Mouse (Mus musculus) midbrain, embryonic 14.5 days (tissue): ENCODE measurements at regions not wholly inside any gene's neighbourhood (a gene's known extent, or its start where the extent isn't known, plus 50 kb on each side); places are given as distances from the start of the nearest gene placed in this dataset.
A peak's percentile ranks its signal among the peaks of the same experiment; 100 is the strongest.

Experiments used
- ATAC-seq: fragments of 200-750 bp; cut with Nextera tagmentation; 2 replicates; pipeline ENCODE4 v1.8.0; 2017; ENCODE audit warnings: moderate number of reproducible peaks, moderate library complexity; ENCODE audit not compliant: low FRiP score, low TSS enrichment
- DNase-seq: peaks from one replicate; pipeline ENCODE4 v3.0.0-alpha.2; 2015
- H3K27ac ChIP-seq: fragments of 300-500 bp; sonication (generic); replicated peaks from 2 replicates; pipeline ENCODE4 v1.5.1; 2014; ENCODE audit warnings: mild to moderate bottlenecking, low read depth, low read length, moderate library complexity
- H3K27me3 ChIP-seq: fragments of 300-500 bp; sonication (generic); 2 replicates; pipeline ENCODE4 v1.6.1; 2014; ENCODE audit warnings: low read length, control low read depth, mixed read lengths; ENCODE audit not compliant: control insufficient read depth, insufficient read depth
- H3K36me3 ChIP-seq: fragments of 300-500 bp; sonication (generic); 2 replicates; pipeline ENCODE4 v1.6.1; 2014; ENCODE audit warnings: low read length, control low read depth; ENCODE audit not compliant: control insufficient read depth, insufficient read depth
- H3K4me1 ChIP-seq: fragments of 300-500 bp; sonication (generic); 2 replicates; pipeline ENCODE4 v1.6.1; 2014; ENCODE audit warnings: mild to moderate bottlenecking, antibody characterized with exemption, low read length, control low read depth; ENCODE audit not compliant: control insufficient read depth, insufficient read depth
- H3K4me2 ChIP-seq: fragments of 300-500 bp; sonication (generic); 2 replicates; pipeline ENCODE4 v1.6.1; 2014; ENCODE audit warnings: mild to moderate bottlenecking, low read length, moderate library complexity
- H3K4me3 ChIP-seq: fragments of 300-500 bp; sonication (generic); replicated peaks from 2 replicates; pipeline ENCODE4 v1.5.1; 2014; ENCODE audit warnings: low read depth, low read length
- H3K9ac ChIP-seq: fragments of 300-500 bp; sonication (generic); replicated peaks from 2 replicates; pipeline ENCODE4 v1.6.1; 2014; ENCODE audit warnings: mild to moderate bottlenecking, low read length, moderate library complexity
- H3K9me3 ChIP-seq: fragments of 300-500 bp; sonication (generic); 2 replicates; pipeline ENCODE4 v1.6.1; 2016; ENCODE audit warnings: low read length, control low read depth, mixed read lengths; ENCODE audit not compliant: control insufficient read depth
- WGBS: fragments of 180-500 bp; shearing (Covaris S2); extraction: QIAGEN DNeasy Blood & Tissue Kit; methylation state at CpG from one replicate; pipeline ENCODE4 v1.1.7; 2014; 5-methylcytosine and 5-hydroxymethylcytosine counted together

DNA sequence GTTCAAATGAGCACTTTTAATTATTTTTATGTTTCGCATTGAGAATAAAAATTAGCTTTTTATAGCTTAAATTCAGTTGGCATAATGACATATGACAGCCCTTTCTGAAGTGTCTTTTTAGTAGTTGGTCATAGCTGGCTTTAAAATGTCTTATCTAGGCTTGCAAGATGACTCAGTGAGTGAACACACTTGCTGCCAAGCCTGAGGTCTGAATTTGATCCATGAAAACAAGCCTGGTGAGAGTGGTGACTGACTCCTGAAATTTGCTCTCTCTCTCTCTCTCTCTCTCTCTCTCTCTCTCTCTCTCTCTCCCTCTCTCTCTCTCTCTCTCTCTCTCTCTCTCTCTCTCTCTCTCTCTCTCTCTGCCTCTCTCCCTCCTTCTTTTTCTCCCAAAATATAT lies 372.8 kb upstream of the Sash1 start:
- ATAC-seq = no peak
- Histone ChIP-seq H3K9ac (no peak overlapping the region), H3K27ac (no peak overlapping the region), H3K4me3 (no peak overlapping the region), H3K4me1 (no peaks in the 10 kb centered on the region), H3K9me3 (no peaks in the 10 kb centered on the region), H3K4me2 (no peak overlapping the region), H3K27me3 (no peaks in the 10 kb centered on the region), H3K36me3 (no peaks in the 10 kb centered on the region)
- no peak for DNase-seq
- 97% methylated on average over 1 of the region's 1 CpGs for WGBS

DNA sequence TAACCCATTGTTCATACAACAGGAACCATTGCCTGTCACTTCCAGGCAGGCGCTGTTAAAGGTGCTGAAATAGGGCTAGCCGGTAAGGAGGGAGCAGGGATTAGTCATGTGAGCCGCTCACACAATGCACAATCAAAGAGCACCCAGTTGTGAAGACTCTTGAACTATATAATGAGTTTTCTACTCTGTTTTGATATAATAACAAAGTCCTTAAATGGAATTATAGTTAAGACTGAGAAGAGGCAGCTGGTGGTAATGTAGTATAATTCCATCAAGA lies 367.0 kb upstream of the Sash1 start:
- WGBS = 19% methylated on average over 3 of the region's 3 CpGs

DNA sequence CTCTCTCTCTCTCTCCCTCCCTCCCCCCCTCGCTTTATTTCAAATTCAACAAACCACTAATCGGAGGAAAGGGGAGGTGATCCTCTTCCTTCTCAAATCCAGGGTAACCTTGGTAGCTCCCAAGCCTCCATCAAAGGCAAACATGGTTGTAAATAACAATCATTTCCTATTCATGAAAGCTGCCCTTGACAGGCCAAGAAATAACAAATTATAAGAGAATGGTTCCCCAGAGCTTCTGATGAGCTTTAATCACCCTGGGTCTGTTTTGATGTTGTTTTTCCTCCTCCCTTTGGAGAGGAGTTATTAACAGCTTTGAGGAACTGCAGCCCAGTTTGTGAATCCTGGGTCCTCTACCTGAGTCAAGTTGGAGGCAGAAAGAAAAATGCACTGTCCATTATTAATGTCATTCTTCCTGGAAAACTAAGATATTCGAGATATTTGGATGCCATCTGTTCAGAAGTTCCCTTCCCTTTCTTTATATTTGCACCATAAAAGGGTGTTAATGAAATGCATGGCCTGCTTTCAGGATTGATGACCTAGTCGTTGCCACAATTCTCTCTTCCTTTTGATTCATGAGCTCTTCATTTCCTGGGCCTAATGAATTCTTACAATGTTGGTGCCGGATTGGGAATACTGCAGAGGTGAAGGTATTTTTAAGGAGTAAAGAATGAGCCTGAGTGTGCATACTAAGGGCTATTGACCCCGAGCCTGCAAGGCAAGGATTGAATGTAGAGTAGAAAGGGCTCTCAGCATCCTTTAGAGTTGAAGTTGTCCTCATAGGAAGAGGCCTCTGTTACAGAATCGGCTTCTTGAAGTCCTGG lies 366.5 kb upstream of the Sash1 start:
- Histone ChIP-seq H3K27me3 (no peaks in the 10 kb centered on the region), H3K36me3 (no peaks in the 10 kb centered on the region), H3K9ac (no peak overlapping the region), H3K9me3 (no peaks in the 10 kb centered on the region), H3K4me1 (peaks cover 9% of the 10 kb centered on the region), H3K4me2 (no peak overlapping the region), H3K27ac (peak overlapping the region; percentile 42), H3K4me3 (no peak overlapping the region)
- 38% methylated on average over 7 of the region's 7 CpGs for WGBS
- DNase-seq (no peak), ATAC-seq (no peak)

More for the DNA sequence above, 367.0 kb upstream of the Sash1 start:
- no peaks in the 10 kb centered on the region for H3K9me3 ChIP-seq
- H3K4me1 ChIP-seq = peaks cover 9% of the 10 kb centered on the region
- DNase-seq (peak; percentile 40), ATAC-seq (no peak)
- H3K27me3 ChIP-seq = no peaks in the 10 kb centered on the region
- peak overlapping the region; percentile 42 for H3K27ac ChIP-seq
- no peak overlapping the region for H3K9ac ChIP-seq
- no peak overlapping the region for H3K4me3 ChIP-seq
- H3K4me2 ChIP-seq = no peak overlapping the region
- H3K36me3 ChIP-seq = no peaks in the 10 kb centered on the region

DNA sequence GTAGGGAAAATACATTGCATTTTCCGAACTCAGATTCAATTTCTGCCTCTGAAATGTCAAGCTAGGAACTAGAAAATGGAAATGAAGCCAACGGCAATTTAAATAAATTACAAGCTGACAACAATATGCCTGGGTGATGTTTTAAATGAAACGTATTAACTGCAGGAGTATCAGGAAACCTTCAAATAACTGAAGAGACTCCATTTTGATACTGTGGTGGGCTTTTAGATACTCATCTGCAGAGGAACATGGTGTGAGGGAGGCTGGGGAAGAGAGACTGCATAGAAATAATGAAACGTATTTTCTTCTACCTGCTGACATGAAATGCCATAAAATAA lies 357.4 kb upstream of the Sash1 start:
- Histone ChIP-seq H3K9ac (no peak overlapping the region), H3K9me3 (no peaks in the 10 kb centered on the region), H3K27ac (peak overlapping the region; percentile 67; the same call in 1 of the 2 replicates), H3K4me2 (no peak overlapping the region), H3K36me3 (no peaks in the 10 kb centered on the region), H3K4me3 (no peak overlapping the region), H3K4me1 (peaks cover 6% of the 10 kb centered on the region), H3K27me3 (no peaks in the 10 kb centered on the region)
- no peak for ATAC-seq
- peak; percentile 32 for DNase-seq
- WGBS = 56% methylated on average over 4 of the region's 4 CpGs

DNA sequence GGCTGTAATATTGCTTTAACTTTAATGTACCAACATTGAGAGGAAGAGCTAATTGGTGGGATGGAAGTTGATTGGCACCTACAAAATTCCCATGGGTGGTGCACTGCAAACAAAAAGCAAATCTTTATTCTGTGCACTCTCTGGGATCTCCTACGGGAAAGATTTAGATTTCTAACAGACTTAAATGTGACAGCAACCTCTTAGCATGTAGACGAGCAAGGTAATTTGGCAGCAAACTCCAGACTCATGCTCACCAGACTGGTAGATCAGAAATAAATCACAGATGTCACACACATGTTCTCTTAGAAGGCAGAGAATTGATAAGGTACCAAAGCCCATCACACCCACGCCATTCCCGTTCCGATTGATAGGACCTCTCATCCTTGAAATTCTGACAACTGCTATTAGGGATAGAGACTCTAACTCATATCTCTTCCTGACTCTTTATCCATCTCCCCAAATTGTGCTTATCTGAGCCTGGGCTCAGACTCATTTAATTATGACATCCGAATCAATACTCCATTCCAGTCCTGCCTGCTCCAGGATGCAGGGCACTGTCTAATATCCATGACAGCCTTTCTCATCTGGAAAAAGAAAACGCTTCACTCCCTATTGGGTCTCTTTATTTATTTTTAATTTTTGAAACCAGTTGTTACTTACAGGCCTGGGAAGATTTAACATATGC lies 356.9 kb upstream of the Sash1 start:
- DNase-seq (peak; percentile 39), ATAC-seq (no peak)
- Histone ChIP-seq H3K36me3 (no peaks in the 10 kb centered on the region), H3K9me3 (no peaks in the 10 kb centered on the region), H3K27ac (peak overlapping the region; percentile 67), H3K9ac (no peak overlapping the region), H3K4me3 (no peak overlapping the region), H3K4me2 (no peak overlapping the region), H3K27me3 (no peaks in the 10 kb centered on the region), H3K4me1 (peaks cover 6% of the 10 kb centered on the region)
- WGBS = 55% methylated on average over 7 of the region's 7 CpGs

DNA sequence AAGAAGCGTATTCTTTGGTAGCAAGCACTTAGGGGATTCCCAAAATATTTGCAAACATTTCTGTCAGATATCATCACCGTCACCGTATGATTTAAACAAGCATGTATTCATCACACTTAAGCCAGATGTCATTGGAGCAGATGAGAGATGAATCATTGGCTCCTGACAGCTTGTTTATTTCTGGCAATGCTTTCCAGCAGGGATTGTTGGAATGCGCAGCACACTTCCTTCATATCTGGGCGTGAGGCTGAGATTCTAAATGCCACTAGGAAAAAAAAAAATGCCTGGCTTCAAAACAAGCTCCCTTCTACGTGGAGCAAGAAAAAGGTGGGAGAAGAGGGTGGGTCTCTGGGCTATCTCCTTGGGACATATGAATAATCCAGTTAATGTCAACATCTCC lies 354.1 kb upstream of the Sash1 start:
- H3K4me1 ChIP-seq = peaks cover 6% of the 10 kb centered on the region
- H3K36me3 ChIP-seq = no peaks in the 10 kb centered on the region
- H3K4me3 ChIP-seq = no peak overlapping the region
- DNase-seq = no peak
- no peak overlapping the region for H3K27ac ChIP-seq
- no peak; the same call in 1 of the 2 replicates for ATAC-seq
- whole genome bisulfite sequencing = 71% methylated on average over 6 of the region's 6 CpGs
- no peak overlapping the region for H3K9ac ChIP-seq
- no peaks in the 10 kb centered on the region for H3K27me3 ChIP-seq
- no peak overlapping the region for H3K4me2 ChIP-seq
- no peaks in the 10 kb centered on the region for H3K9me3 ChIP-seq

DNA sequence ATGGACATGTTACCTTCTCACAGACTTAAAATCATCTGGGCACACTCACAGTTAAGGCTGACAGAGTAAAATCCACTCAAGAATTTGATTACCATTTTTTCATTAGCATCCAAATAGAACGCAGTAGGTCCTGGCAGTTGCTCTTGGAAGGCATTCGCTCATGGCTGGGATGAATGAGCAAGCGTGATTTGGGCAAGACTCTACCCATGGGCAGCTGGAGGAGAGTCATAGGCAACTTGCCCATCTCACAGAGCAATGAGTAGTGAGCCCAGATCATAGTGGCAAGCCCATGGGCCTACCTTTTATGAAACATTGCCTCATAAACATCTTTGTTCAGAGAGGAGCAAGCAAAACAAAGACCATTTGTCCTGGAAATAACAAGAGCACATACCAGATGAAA lies 345.9 kb upstream of the Sash1 start:
- peaks cover 10% of the 10 kb centered on the region; the same call in 1 of the 2 replicates for H3K4me1 ChIP-seq
- no peaks in the 10 kb centered on the region for H3K27me3 ChIP-seq
- H3K9me3 ChIP-seq = no peaks in the 10 kb centered on the region
- no peak overlapping the region for H3K27ac ChIP-seq
- H3K9ac ChIP-seq = no peak overlapping the region
- H3K4me3 ChIP-seq = no peak overlapping the region
- WGBS = 66% methylated on average over 3 of the region's 3 CpGs
- ATAC-seq (no peak), DNase-seq (no peak)
- no peak overlapping the region for H3K4me2 ChIP-seq
- no peaks in the 10 kb centered on the region for H3K36me3 ChIP-seq

DNA sequence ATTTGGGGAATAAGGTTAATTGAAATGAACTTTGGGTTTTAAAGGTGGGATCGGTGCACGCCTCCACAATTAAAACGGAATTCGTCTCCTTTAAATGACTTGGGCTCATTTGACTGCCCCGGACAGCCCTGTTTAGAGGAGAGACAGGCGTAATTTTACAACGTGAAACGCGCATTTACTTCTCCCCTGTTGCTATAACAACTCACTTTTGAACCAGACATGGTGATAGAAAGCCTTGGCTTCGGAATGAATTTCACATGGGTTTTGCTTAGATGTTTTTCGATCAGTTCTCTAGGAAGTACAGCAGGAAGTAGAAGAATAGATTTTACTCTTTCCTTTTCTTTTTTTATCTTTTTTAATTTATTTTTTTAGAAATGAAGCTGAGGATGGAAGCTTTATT lies 343.2 kb upstream of the Sash1 start:
- Histone ChIP-seq H3K9ac (no peak overlapping the region), H3K4me1 (peaks cover 10% of the 10 kb centered on the region; the same call in 1 of the 2 replicates), H3K4me3 (no peak overlapping the region), H3K36me3 (no peaks in the 10 kb centered on the region), H3K9me3 (no peaks in the 10 kb centered on the region), H3K4me2 (no peak overlapping the region), H3K27me3 (no peaks in the 10 kb centered on the region), H3K27ac (no peak overlapping the region)
- 85% methylated on average over 11 of the region's 11 CpGs for WGBS
- ATAC-seq (no peak), DNase-seq (no peak)

DNA sequence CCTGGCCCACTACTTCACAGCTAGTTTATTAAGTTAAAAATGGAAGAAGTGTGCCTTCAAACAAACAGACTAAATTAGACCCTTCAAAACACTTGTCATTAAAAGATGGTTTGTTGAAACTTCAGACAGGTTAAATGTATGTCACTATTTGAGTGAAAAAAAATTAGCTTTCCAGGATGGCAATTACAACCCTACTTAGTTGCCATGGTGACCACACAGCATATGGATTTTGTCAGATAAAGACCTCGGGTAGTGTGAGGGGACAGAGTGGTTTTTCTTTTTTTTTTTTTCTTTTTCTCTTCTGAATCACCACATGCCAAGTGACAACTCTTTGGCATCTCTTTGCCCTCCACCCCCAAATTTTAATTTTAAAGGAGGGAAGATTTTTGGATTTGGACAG lies 341.5 kb upstream of the Sash1 start:
- Histone ChIP-seq H3K4me2 (no peak overlapping the region), H3K27ac (no peak overlapping the region), H3K27me3 (no peaks in the 10 kb centered on the region), H3K4me3 (no peak overlapping the region), H3K9ac (no peak overlapping the region), H3K36me3 (no peaks in the 10 kb centered on the region), H3K4me1 (peaks cover 10% of the 10 kb centered on the region; the same call in 1 of the 2 replicates), H3K9me3 (no peaks in the 10 kb centered on the region)
- 2% methylated on average over 1 of the region's 1 CpGs for WGBS
- DNase-seq (peak; percentile 56), ATAC-seq (no peak)
